Mouse (Mus musculus) lung, embryonic 14.5 days (tissue): Measurements from ENCODE around the gene Btbd9. TPM values are rescaled to one million over a fixed set of nuclear protein-coding genes. Genes with fewer than 3 reads are reported as not detected.

Source experiments
- ATAC-seq: fragments of 200-750 bp; cut with Nextera tagmentation; 2 replicates; pipeline ENCODE4 v1.8.0; 2017; ENCODE audit warnings: mild to moderate bottlenecking, moderate TSS enrichment, moderate library complexity; ENCODE audit not compliant: insufficient read depth
- DNase-seq: peaks from one replicate; pipeline ENCODE4 v3.0.0-alpha.2; 2015
- H3K27ac ChIP-seq: fragments of 300-500 bp; sonication (generic); 2 replicates; pipeline ENCODE4 v1.5.1; 2014; ENCODE audit warnings: low read depth, mild to moderate bottlenecking, moderate library complexity
- H3K27me3 ChIP-seq: fragments of 300-500 bp; sonication (generic); 2 replicates; pipeline ENCODE4 v1.6.1; 2014; ENCODE audit warnings: low read length, control low read depth; ENCODE audit not compliant: insufficient read depth
- H3K36me3 ChIP-seq: fragments of 300-500 bp; sonication (generic); 2 replicates; pipeline ENCODE4 v1.6.1; 2014; ENCODE audit warnings: control low read depth; ENCODE audit not compliant: insufficient read depth
- H3K4me1 ChIP-seq: fragments of 300-500 bp; sonication (generic); 2 replicates; pipeline ENCODE4 v1.6.1; 2014; ENCODE audit warnings: antibody characterized with exemption, control low read depth; ENCODE audit not compliant: insufficient read depth
- H3K4me2 ChIP-seq: fragments of 300-500 bp; sonication (generic); 2 replicates; pipeline ENCODE4 v1.6.1; 2014; ENCODE audit warnings: mild to moderate bottlenecking
- H3K4me3 ChIP-seq: fragments of 300-500 bp; sonication (generic); 2 replicates; pipeline ENCODE4 v1.5.1; 2014; ENCODE audit warnings: low read depth, low read length
- H3K9ac ChIP-seq: fragments of 300-500 bp; sonication (generic); 2 replicates; pipeline ENCODE4 v1.6.1; 2014
- H3K9me3 ChIP-seq: fragments of 300-500 bp; sonication (generic); 2 replicates; pipeline ENCODE4 v1.6.1; 2016; ENCODE audit warnings: low read depth, low read length, control low read depth
- CTCF ChIP-seq: IDR thresholded peaks from 2 replicates; pipeline ENCODE4 v1.5.1; 2016; ENCODE audit warnings: antibody characterized with exemption, low read depth
- WGBS: fragments of 180-500 bp; shearing (Covaris S2); extraction: QIAGEN DNeasy Blood & Tissue Kit; methylation state at CpG from one replicate; pipeline ENCODE4 v1.1.7; 2014; 5-methylcytosine and 5-hydroxymethylcytosine counted together
- polyA plus RNA-seq: library from polyadenylated mRNA; unstranded; fragments of >200 nt; fragmentation: Nextera tagmentation; extraction: Ambion mirVana; gene quantifications from 2 replicates; pipeline ENCODE4 v1.2.1, GENCODE M21; 2014

Btbd9 gene
- polyA plus RNA-seq, 1 experiment from 2014 or later: 51.8 TPM

GRCm38 (mm10) chr17:30481766-30482165, 94.5 kb downstream of the Btbd9 start:
- Histone ChIP-seq H3K4me1 (no peaks in the 10 kb centered on the region), H3K4me2 (no peak overlapping the region), H3K27me3 (no peaks in the 10 kb centered on the region), H3K27ac (no peak overlapping the region), H3K9ac (no peak overlapping the region), H3K9me3 (no peaks in the 10 kb centered on the region), H3K36me3 (no peaks in the 10 kb centered on the region), H3K4me3 (no peak overlapping the region)
- TF ChIP-seq CTCF: no peak
- 90% methylated on average over 6 of the region's 6 CpGs for WGBS
- no peak for DNase-seq
- no peak for ATAC-seq

- Histone ChIP-seq H3K4me1 (no peaks in the 10 kb centered on the region), H3K9ac (no peak overlapping the region), H3K4me3 (no peak overlapping the region), H3K27me3 (no peaks in the 10 kb centered on the region), H3K27ac (no peak overlapping the region), H3K36me3 (no peaks in the 10 kb centered on the region), H3K4me2 (no peak overlapping the region), H3K9me3 (no peaks in the 10 kb centered on the region)
- DNase-seq (no peak), ATAC-seq (no peak)
- no peak for TF ChIP-seq CTCF
- 90% methylated on average over 10 of the region's 10 CpGs for WGBS
These were observed 94.9 kb downstream of the Btbd9 start for GRCm38 (mm10) chr17:30481341-30481740.

GRCm38 (mm10) chr17:30480381-30480780, 95.9 kb downstream of the Btbd9 start:
- H3K27ac ChIP-seq: no peak overlapping the region
- no peak overlapping the region for H3K4me3 ChIP-seq
- no peak overlapping the region for H3K9ac ChIP-seq
- ATAC-seq (no peak), DNase-seq (no peak)
- no peak overlapping the region for H3K4me2 ChIP-seq
- H3K4me1 ChIP-seq: no peaks in the 10 kb centered on the region
- TF ChIP-seq CTCF: no peak
- no peaks in the 10 kb centered on the region for H3K36me3 ChIP-seq
- 73% methylated on average over 8 of the region's 8 CpGs for WGBS
- no peaks in the 10 kb centered on the region for H3K27me3 ChIP-seq
- no peaks in the 10 kb centered on the region for H3K9me3 ChIP-seq

- no peak overlapping the region for H3K9ac ChIP-seq
- ATAC-seq: no peak
- H3K4me3 ChIP-seq: no peak overlapping the region
- H3K36me3 ChIP-seq: no peaks in the 10 kb centered on the region
- 74% methylated on average over 9 of the region's 9 CpGs for WGBS
- no peak for TF ChIP-seq CTCF
- DNase-seq: no peak
- no peak overlapping the region for H3K27ac ChIP-seq
- H3K4me2 ChIP-seq: no peak overlapping the region
- H3K4me1 ChIP-seq: no peaks in the 10 kb centered on the region
- H3K9me3 ChIP-seq: no peaks in the 10 kb centered on the region
- no peaks in the 10 kb centered on the region for H3K27me3 ChIP-seq
These were observed 98.1 kb downstream of the Btbd9 start for GRCm38 (mm10) chr17:30478181-30478580.

GRCm38 (mm10) chr17:30474561-30474960, 101.7 kb downstream of the Btbd9 start:
- no peak overlapping the region for H3K4me3 ChIP-seq
- no peaks in the 10 kb centered on the region for H3K36me3 ChIP-seq
- DNase-seq (no peak), ATAC-seq (no peak)
- no peak overlapping the region for H3K4me2 ChIP-seq
- no peaks in the 10 kb centered on the region for H3K27me3 ChIP-seq
- H3K27ac ChIP-seq: no peak overlapping the region
- no peak overlapping the region for H3K9ac ChIP-seq
- TF ChIP-seq CTCF: no peak
- WGBS: 43% methylated on average over 2 of the region's 2 CpGs
- peaks cover 6% of the 10 kb centered on the region for H3K4me1 ChIP-seq
- no peaks in the 10 kb centered on the region for H3K9me3 ChIP-seq

GRCm38 (mm10) chr17:30472776-30473175, 103.5 kb downstream of the Btbd9 start:
- no peak overlapping the region for H3K4me3 ChIP-seq
- H3K9me3 ChIP-seq: no peaks in the 10 kb centered on the region
- no peaks in the 10 kb centered on the region for H3K27me3 ChIP-seq
- no peak for DNase-seq
- H3K4me1 ChIP-seq: peaks cover 16% of the 10 kb centered on the region
- TF ChIP-seq CTCF: no peak
- no peak overlapping the region for H3K9ac ChIP-seq
- ATAC-seq: no peak
- no peak overlapping the region for H3K27ac ChIP-seq
- no peak overlapping the region for H3K4me2 ChIP-seq
- H3K36me3 ChIP-seq: no peaks in the 10 kb centered on the region
- WGBS: 92% methylated on average over 10 of the region's 10 CpGs

- DNase-seq (no peak), ATAC-seq (no peak)
- Histone ChIP-seq H3K9ac (no peak overlapping the region), H3K4me1 (peaks cover 24% of the 10 kb centered on the region), H3K36me3 (no peaks in the 10 kb centered on the region), H3K4me2 (no peak overlapping the region), H3K9me3 (no peaks in the 10 kb centered on the region), H3K27me3 (no peaks in the 10 kb centered on the region), H3K4me3 (no peak overlapping the region), H3K27ac (no peak overlapping the region)
- 42% methylated on average over 7 of the region's 7 CpGs for WGBS
- TF ChIP-seq CTCF: no peak
These were observed 104.8 kb downstream of the Btbd9 start for GRCm38 (mm10) chr17:30471512-30471911.

- Histone ChIP-seq H3K27me3 (no peaks in the 10 kb centered on the region), H3K27ac (peak overlapping the region; percentile 34), H3K36me3 (no peaks in the 10 kb centered on the region), H3K4me2 (no peak overlapping the region), H3K4me3 (no peak overlapping the region), H3K9me3 (no peaks in the 10 kb centered on the region), H3K4me1 (peaks cover 24% of the 10 kb centered on the region), H3K9ac (no peak overlapping the region)
- DNase-seq (peak; percentile 73), ATAC-seq (peak; percentile 55; the same call in 1 of the 2 replicates)
- TF ChIP-seq CTCF: no peak
- WGBS: 17% methylated on average over 8 of the region's 8 CpGs
These were observed 105.5 kb downstream of the Btbd9 start for GRCm38 (mm10) chr17:30470790-30471189.
